Mouse (Mus musculus) intestine, embryonic 14.5 days (tissue): ENCODE measurements around the gene Camk1d. TPM values are rescaled to one million over a fixed set of nuclear protein-coding genes. Genes with fewer than 3 reads are reported as not detected.

Experiments used
- ATAC-seq: fragments of 200-750 bp; cut with Nextera tagmentation; replicated peaks from 2 replicates; pipeline ENCODE4 v1.8.0; 2017; ENCODE audit warnings: low read depth, moderate number of reproducible peaks, moderate TSS enrichment, moderate library complexity; ENCODE audit not compliant: low FRiP score, low TSS enrichment
- DNase-seq: peaks from one replicate; pipeline ENCODE4 v3.0.0-alpha.2; 2018; ENCODE audit warnings: low spot score
- H3K27ac ChIP-seq: fragments of 300-500 bp; sonication (generic); 2 replicates; pipeline ENCODE4 v1.5.1; 2014; ENCODE audit warnings: low read depth, mild to moderate bottlenecking, control low read depth
- H3K27me3 ChIP-seq: fragments of 300-500 bp; sonication (generic); replicated peaks from 2 replicates; pipeline ENCODE4 v1.6.1; 2014; ENCODE audit warnings: low read length, control low read depth; ENCODE audit not compliant: control insufficient read depth, insufficient read depth
- H3K36me3 ChIP-seq: fragments of 300-500 bp; sonication (generic); 2 replicates; pipeline ENCODE4 v1.6.1; 2014; ENCODE audit warnings: low read length, control low read depth; ENCODE audit not compliant: control insufficient read depth, insufficient read depth
- H3K4me1 ChIP-seq: fragments of 300-500 bp; sonication (generic); replicated peaks from 2 replicates; pipeline ENCODE4 v1.6.1; 2014; ENCODE audit warnings: low read length, control low read depth, mixed read lengths; ENCODE audit not compliant: control insufficient read depth, insufficient read depth
- H3K4me2 ChIP-seq: fragments of 300-500 bp; sonication (generic); 2 replicates; pipeline ENCODE4 v1.6.1; 2014; ENCODE audit warnings: low read length
- H3K4me3 ChIP-seq: fragments of 300-500 bp; sonication (generic); 2 replicates; pipeline ENCODE4 v1.5.1; 2014; ENCODE audit warnings: low read depth, low read length, control low read depth, mixed read lengths
- H3K9ac ChIP-seq: fragments of 300-500 bp; sonication (generic); 2 replicates; pipeline ENCODE4 v1.6.1; 2014; ENCODE audit warnings: mild to moderate bottlenecking, low read length
- H3K9me3 ChIP-seq: fragments of 300-500 bp; sonication (generic); 2 replicates; pipeline ENCODE4 v1.6.1; 2016; ENCODE audit warnings: low read length, control low read depth; ENCODE audit not compliant: control insufficient read depth
- WGBS: fragments of 180-500 bp; shearing (Covaris S2); extraction: QIAGEN DNeasy Blood & Tissue Kit; methylation state at CpG from one replicate; pipeline ENCODE4 v1.1.7; 2014; 5-methylcytosine and 5-hydroxymethylcytosine counted together
- polyA plus RNA-seq: library from polyadenylated mRNA; unstranded; fragments of >200 nt; fragmentation: Nextera tagmentation; extraction: Ambion mirVana; gene quantifications from 2 replicates; pipeline ENCODE4 v1.2.1, GENCODE M21; 2014

Gene Camk1d
- polyA plus RNA-seq, 1 experiment from 2014 or later, result 20.7 TPM

DNA sequence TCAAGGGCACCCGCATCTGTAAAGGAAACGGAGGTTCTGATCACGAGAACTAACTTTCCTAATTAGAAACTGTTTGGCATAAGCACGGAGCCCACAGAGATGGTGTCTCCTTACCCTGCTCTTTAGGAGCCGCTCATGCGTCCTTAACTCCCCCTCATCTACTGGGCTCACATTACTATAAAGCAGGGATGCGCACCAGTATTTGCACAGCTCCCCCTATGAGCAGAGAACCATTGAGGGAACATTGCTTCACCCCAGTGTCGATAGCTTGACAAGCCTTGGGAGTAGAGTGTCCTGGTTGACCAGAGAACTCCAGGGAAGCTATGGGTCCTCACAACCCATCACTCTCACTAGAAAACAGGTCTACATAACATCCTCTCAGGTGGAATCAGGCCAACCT is 29.6 kb upstream of the Camk1d start:
- no peak overlapping the region for H3K4me3 ChIP-seq
- no peak overlapping the region for H3K9ac ChIP-seq
- ATAC-seq (no peak), DNase-seq (no peak)
- H3K9me3 ChIP-seq, result no peaks in the 10 kb centered on the region
- H3K27ac ChIP-seq, result no peak overlapping the region
- H3K4me2 ChIP-seq, result no peak overlapping the region
- H3K4me1 ChIP-seq, result no peaks in the 10 kb centered on the region
- no peaks in the 10 kb centered on the region for H3K36me3 ChIP-seq
- 90% methylated on average over 8 of the region's 8 CpGs for WGBS
- H3K27me3 ChIP-seq, result no peaks in the 10 kb centered on the region

DNA sequence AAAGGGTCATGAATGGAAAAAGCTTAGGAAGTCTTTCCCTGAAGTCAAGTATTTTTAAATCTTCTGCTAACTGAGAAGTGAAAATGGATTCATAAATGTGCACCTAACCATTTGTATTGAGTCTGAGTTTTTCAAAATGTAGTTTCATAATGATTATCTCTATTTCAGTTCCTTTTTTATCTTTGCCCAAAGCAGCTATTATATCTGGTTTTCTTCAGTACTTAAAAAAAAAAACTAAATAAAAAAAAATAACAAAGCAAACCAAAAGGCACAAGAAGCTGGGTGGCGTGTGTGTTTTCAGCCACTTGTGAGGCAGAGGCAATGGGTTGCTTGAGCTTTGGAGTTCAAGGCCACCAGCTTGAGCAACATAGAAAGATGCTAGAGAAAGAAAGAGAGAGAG is 26.6 kb upstream of the Camk1d start:
- no peaks in the 10 kb centered on the region for H3K27me3 ChIP-seq
- H3K4me2 ChIP-seq, result no peak overlapping the region
- H3K4me3 ChIP-seq, result no peak overlapping the region
- no peak overlapping the region for H3K9ac ChIP-seq
- DNase-seq, result no peak
- no peaks in the 10 kb centered on the region for H3K9me3 ChIP-seq
- no peaks in the 10 kb centered on the region for H3K36me3 ChIP-seq
- no peak overlapping the region for H3K27ac ChIP-seq
- no peaks in the 10 kb centered on the region for H3K4me1 ChIP-seq
- 77% methylated on average over 1 of the region's 1 CpGs for WGBS
- no peak for ATAC-seq

DNA sequence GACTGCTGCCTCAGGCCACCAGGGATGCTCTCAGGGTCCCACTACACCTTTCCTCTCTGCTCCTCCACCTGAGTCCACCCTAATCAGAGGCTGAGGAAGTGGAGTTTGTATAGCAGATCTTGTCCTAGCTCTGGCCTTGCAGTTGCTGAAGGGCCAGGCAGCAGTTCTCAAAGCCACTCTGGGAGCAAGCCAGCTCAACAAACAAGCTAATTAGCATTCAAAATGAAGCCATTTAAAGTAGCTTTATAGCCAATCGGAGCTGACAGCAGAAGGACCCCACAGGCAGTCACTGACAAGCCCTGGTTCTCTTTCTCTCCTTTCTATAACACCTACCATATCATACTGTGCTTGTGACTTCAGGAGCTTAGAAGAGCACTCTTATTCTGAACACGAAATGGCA is 21.6 kb upstream of the Camk1d start:
- no peak overlapping the region for H3K4me3 ChIP-seq
- H3K27ac ChIP-seq, result no peak overlapping the region
- H3K4me2 ChIP-seq, result no peak overlapping the region
- no peaks in the 10 kb centered on the region for H3K9me3 ChIP-seq
- H3K27me3 ChIP-seq, result no peaks in the 10 kb centered on the region
- ATAC-seq (no peak), DNase-seq (no peak)
- H3K9ac ChIP-seq, result no peak overlapping the region
- no peaks in the 10 kb centered on the region for H3K36me3 ChIP-seq
- WGBS, result 49% methylated on average over 2 of the region's 2 CpGs
- no peaks in the 10 kb centered on the region for H3K4me1 ChIP-seq

- DNase-seq, result no peak
- Histone ChIP-seq H3K27ac (no peak overlapping the region), H3K36me3 (no peaks in the 10 kb centered on the region), H3K9ac (no peak overlapping the region), H3K4me1 (no peaks in the 10 kb centered on the region), H3K4me2 (no peak overlapping the region), H3K27me3 (no peaks in the 10 kb centered on the region), H3K9me3 (no peaks in the 10 kb centered on the region), H3K4me3 (no peak overlapping the region)
- ATAC-seq, result no peak
- WGBS, result 69% methylated on average over 3 of the region's 3 CpGs
Observed at GRCm38 (mm10) chr2:5733300-5734085, 19.2 kb upstream of the Camk1d start.

DNA sequence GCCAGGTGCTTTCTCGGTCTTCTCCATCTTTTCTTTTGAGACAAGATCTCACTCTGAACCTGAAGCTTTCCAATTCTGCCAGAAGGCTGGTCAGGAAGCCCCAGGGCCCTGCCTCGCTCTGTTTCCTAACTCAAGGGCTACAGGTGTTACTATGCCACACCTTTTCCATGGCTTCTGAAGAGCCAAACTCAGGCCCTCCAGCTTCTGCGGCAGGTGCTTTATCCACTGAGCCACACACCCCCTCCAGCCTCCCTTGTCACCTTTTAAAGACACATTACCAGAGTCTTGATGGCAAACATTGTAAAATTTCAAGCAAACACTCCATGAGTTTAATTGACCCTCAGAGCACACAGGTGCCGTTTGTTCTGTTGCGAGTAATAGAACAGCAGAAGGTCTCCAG is 17.7 kb upstream of the Camk1d start:
- no peaks in the 10 kb centered on the region for H3K4me1 ChIP-seq
- H3K4me3 ChIP-seq, result no peak overlapping the region
- 73% methylated on average over 5 of the region's 5 CpGs for WGBS
- no peak overlapping the region for H3K9ac ChIP-seq
- 0 out of 2 replicates have a peak, but pooled peaks have one; percentile 50 for ATAC-seq
- H3K36me3 ChIP-seq, result no peaks in the 10 kb centered on the region
- no peaks in the 10 kb centered on the region for H3K9me3 ChIP-seq
- no peaks in the 10 kb centered on the region for H3K27me3 ChIP-seq
- no peak overlapping the region for H3K4me2 ChIP-seq
- no peak for DNase-seq
- H3K27ac ChIP-seq, result no peak overlapping the region

DNA sequence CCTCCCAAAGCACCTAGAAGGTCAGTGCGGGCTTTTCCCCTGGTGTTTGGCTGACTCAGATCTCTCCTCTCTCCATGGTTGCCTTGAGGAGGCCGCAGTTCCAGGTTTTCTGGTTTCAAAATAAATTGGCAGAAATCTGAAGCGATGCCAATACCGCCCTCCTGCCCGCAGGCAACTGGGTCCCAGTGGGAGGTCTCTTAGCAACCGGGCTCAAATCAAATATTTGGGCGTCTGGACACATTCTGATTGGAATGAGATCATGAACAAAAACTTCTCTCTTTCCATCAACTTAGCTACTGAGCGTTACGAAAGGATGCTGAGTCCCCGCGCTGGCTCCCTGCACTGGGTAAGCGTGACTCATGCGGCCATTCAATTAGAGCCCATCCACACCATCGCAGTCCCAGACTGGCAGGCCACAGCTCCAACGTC is 16.1 kb upstream of the Camk1d start:
- no peak overlapping the region for H3K27ac ChIP-seq
- H3K4me2 ChIP-seq, result no peak overlapping the region
- no peaks in the 10 kb centered on the region for H3K36me3 ChIP-seq
- no peaks in the 10 kb centered on the region for H3K9me3 ChIP-seq
- no peak overlapping the region for H3K9ac ChIP-seq
- H3K4me3 ChIP-seq, result no peak overlapping the region
- H3K4me1 ChIP-seq, result no peaks in the 10 kb centered on the region
- ATAC-seq (no peak), DNase-seq (no peak)
- WGBS, result 55% methylated on average over 15 of the region's 15 CpGs
- H3K27me3 ChIP-seq, result no peaks in the 10 kb centered on the region

GRCm38 (mm10) chr2:5729931-5730330 is 15.6 kb upstream of the Camk1d start:
- Histone ChIP-seq H3K9me3 (no peaks in the 10 kb centered on the region), H3K4me2 (no peak overlapping the region), H3K9ac (no peak overlapping the region), H3K27me3 (no peaks in the 10 kb centered on the region), H3K27ac (no peak overlapping the region), H3K4me1 (no peaks in the 10 kb centered on the region), H3K36me3 (no peaks in the 10 kb centered on the region), H3K4me3 (no peak overlapping the region)
- ATAC-seq (no peak), DNase-seq (no peak)
- WGBS, result 66% methylated on average over 7 of the region's 7 CpGs

- Histone ChIP-seq H3K27me3 (no peaks in the 10 kb centered on the region), H3K9me3 (no peaks in the 10 kb centered on the region), H3K27ac (no peak overlapping the region), H3K36me3 (no peaks in the 10 kb centered on the region), H3K9ac (no peak overlapping the region), H3K4me1 (no peaks in the 10 kb centered on the region), H3K4me3 (no peak overlapping the region), H3K4me2 (no peak overlapping the region)
- 26% methylated on average over 8 of the region's 8 CpGs for WGBS
- DNase-seq (no peak), ATAC-seq (no peak)
Observed at GRCm38 (mm10) chr2:5725028-5725701, 10.8 kb upstream of the Camk1d start.
